Mouse (Mus musculus): ENCODE measurements around the gene Tet2. TPM values are rescaled to one million over a fixed set of nuclear protein-coding genes. Genes with fewer than 3 reads are reported as not detected.

Tet2 gene
- total RNA-seq, 1 experiment from 2014 or later = 45.7 TPM

- no peak for ATAC-seq (replicated peaks in 1 of 2; ENCODE audit: insufficient read depth in 1 of 2, low FRiP score in 2 of 2, low TSS enrichment in 1 of 2, low read depth in 1 of 2, poor library complexity in 2 of 2, severe bottlenecking in 2 of 2)
Measured at GRCm38 (mm10) chr3:133428003-133428402, 116.9 kb downstream of the Tet2 start.

- ATAC-seq (replicated peaks in 1 of 2; ENCODE audit: insufficient read depth in 1 of 2, low FRiP score in 2 of 2, low TSS enrichment in 1 of 2, low read depth in 1 of 2, poor library complexity in 2 of 2, severe bottlenecking in 2 of 2) = no peak
Measured at GRCm38 (mm10) chr3:133423073-133423472, 121.9 kb downstream of the Tet2 start.

GRCm38 (mm10) chr3:133414747-133415146 lies 130.2 kb downstream of the Tet2 start:
- no peak for ATAC-seq (replicated peaks in 1 of 2; ENCODE audit: insufficient read depth in 1 of 2, low FRiP score in 2 of 2, low TSS enrichment in 1 of 2, low read depth in 1 of 2, poor library complexity in 2 of 2, severe bottlenecking in 2 of 2)

Other genes with a start within 250 kb of the Tet2 start
- gene Ppa2, start 235.0 kb downstream of the Tet2 start, total RNA-seq (2017) = 47.6 and 154 TPM in 2 replicates

All from hematopoietic stem cell, adult 5-6 weeks (primary cell).